Mouse (Mus musculus) retina, embryonic 14.5 days (tissue): Measurements from ENCODE around the gene Cds1.

Experiments
- DNase-seq: peaks from one replicate; pipeline ENCODE4 v3.0.0-alpha.2; 2015; ENCODE audit warnings: low spot score

Cds1 gene

GRCm38 (mm10) chr5:101764554-101765347 is at the start of gene Cds1:
Cds1 (plus strand) TSS chr5:101765130.
- peak; percentile 77 for DNase-seq

- DNase-seq = no peak
Observed at GRCm38 (mm10) chr5:101724216-101724615, 40.7 kb upstream of the Cds1 start.

- no peak for DNase-seq
Observed at GRCm38 (mm10) chr5:101724756-101725155, 40.2 kb upstream of the Cds1 start.

- DNase-seq = no peak
Observed at GRCm38 (mm10) chr5:101725703-101726102, 39.2 kb upstream of the Cds1 start.

GRCm38 (mm10) chr5:101726371-101726770 is 38.6 kb upstream of the Cds1 start:
- no peak for DNase-seq

- no peak for DNase-seq
Observed at GRCm38 (mm10) chr5:101728304-101728905, 36.5 kb upstream of the Cds1 start.

- DNase-seq = no peak
Observed at GRCm38 (mm10) chr5:101737341-101737740, 27.6 kb upstream of the Cds1 start.

GRCm38 (mm10) chr5:101740471-101741223 is 24.3 kb upstream of the Cds1 start:
- no peak for DNase-seq

GRCm38 (mm10) chr5:101741224-101741591 is 23.7 kb upstream of the Cds1 start:
- DNase-seq = no peak

- no peak for DNase-seq
Observed at GRCm38 (mm10) chr5:101742014-101742413, 22.9 kb upstream of the Cds1 start.

GRCm38 (mm10) chr5:101742425-101742824 is 22.5 kb upstream of the Cds1 start:
- DNase-seq = no peak

- DNase-seq = no peak
Observed at GRCm38 (mm10) chr5:101744886-101745285, 20.0 kb upstream of the Cds1 start.

- no peak for DNase-seq
Observed at GRCm38 (mm10) chr5:101753680-101754079, 11.2 kb upstream of the Cds1 start.

GRCm38 (mm10) chr5:101757669-101758068 is 7.3 kb upstream of the Cds1 start:
- no peak for DNase-seq

- DNase-seq = no peak
Observed at GRCm38 (mm10) chr5:101761685-101762084, 3.2 kb upstream of the Cds1 start.

GRCm38 (mm10) chr5:101763571-101763970 is 1.4 kb upstream of the Cds1 start:
- DNase-seq = no peak

GRCm38 (mm10) chr5:101765390-101765901 is 516 bp downstream of the Cds1 start:
- no peak for DNase-seq

- DNase-seq = peak; percentile 11
Observed at GRCm38 (mm10) chr5:101766248-101766647, 1.3 kb downstream of the Cds1 start.

- DNase-seq = no peak
Observed at GRCm38 (mm10) chr5:101767086-101767485, 2.2 kb downstream of the Cds1 start.

GRCm38 (mm10) chr5:101767486-101767885 is 2.6 kb downstream of the Cds1 start:
- no peak for DNase-seq

GRCm38 (mm10) chr5:101768558-101768957 is 3.6 kb downstream of the Cds1 start:
- no peak for DNase-seq

GRCm38 (mm10) chr5:101772621-101773020 is 7.7 kb downstream of the Cds1 start:
- DNase-seq = no peak

- DNase-seq = no peak
Observed at GRCm38 (mm10) chr5:101775262-101775661, 10.3 kb downstream of the Cds1 start.
